Mouse (Mus musculus): ENCODE results near the gene Crybb2.

DNA sequence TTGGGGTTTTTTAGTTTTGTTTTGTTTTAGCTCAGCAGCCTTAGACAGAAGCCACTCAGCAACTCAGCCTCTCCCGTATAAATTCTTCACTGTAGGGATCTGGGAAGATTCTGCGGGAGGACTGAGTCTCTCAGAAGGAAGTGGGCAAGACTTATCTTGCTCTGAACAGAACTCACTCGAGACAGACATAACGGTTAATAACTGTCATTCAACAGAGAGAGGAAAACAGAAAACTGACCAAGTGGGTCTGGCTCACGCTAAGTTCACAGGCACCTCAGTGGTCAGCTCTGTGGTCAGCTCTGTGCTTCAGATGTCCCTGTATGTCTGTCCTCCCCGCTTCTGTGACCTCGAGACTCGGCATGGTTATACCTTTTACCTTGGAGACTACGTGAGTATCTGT, 49.4 kb upstream of the Crybb2 start:
- TF ChIP-seq CTCF (IDR thresholded peaks at IDR 0.05; ENCODE audit: borderline replicate concordance, insufficient read depth, low read length) (no peak), POLR2A (IDR thresholded peaks at IDR 0.05; ENCODE audit: low read depth, low read length) (no peak)

Measured in embryonic fibroblast, embryonic 13.5 days (primary cell).